Mouse (Mus musculus) thymus, adult 2 months (tissue): ENCODE data around the gene 9130023H24Rik. TPM values are rescaled to one million over a fixed set of nuclear protein-coding genes. Genes with fewer than 3 reads are reported as not detected.

ENCODE experiments used
- DNase-seq: peaks from one replicate; pipeline ENCODE4 v3.0.0; 2021
- H3K27ac ChIP-seq: fragments of 200-500 bp; 2 replicates; pipeline ENCODE4 v1.5.1; 2012; ENCODE audit warnings: low read length, control low read depth; ENCODE audit not compliant: control insufficient read depth, insufficient read depth
- H3K27me3 ChIP-seq: fragments of 200-500 bp; 2 replicates; pipeline ENCODE4 v1.6.1; 2012; ENCODE audit warnings: mild to moderate bottlenecking, low read length, moderate library complexity, mixed read lengths; ENCODE audit not compliant: control insufficient read depth, insufficient read depth
- H3K36me3 ChIP-seq: fragments of 200-500 bp; 2 replicates; pipeline ENCODE4 v1.6.1; 2012; ENCODE audit warnings: mild to moderate bottlenecking, low read length, moderate library complexity; ENCODE audit not compliant: control insufficient read depth, insufficient read depth
- H3K4me1 ChIP-seq: fragments of 200-500 bp; replicated peaks from 2 replicates; pipeline ENCODE4 v1.6.1; 2012; ENCODE audit warnings: low read length; ENCODE audit not compliant: control insufficient read depth, insufficient read depth
- H3K4me3 ChIP-seq: fragments of 200-500 bp; 2 replicates; pipeline ENCODE4 v1.5.1; 2012; ENCODE audit warnings: mild to moderate bottlenecking, low read length, control low read depth, moderate library complexity; ENCODE audit not compliant: control insufficient read depth, insufficient read depth
- CTCF ChIP-seq: fragments of 200-500 bp; IDR thresholded peaks from 2 replicates; pipeline ENCODE4 v1.5.1; 2012; ENCODE audit warnings: mild to moderate bottlenecking, control low read depth, low read length, moderate library complexity, borderline replicate concordance; ENCODE audit not compliant: control insufficient read depth, poor library complexity, insufficient read depth; ENCODE audit errors: extremely low read depth
- POLR2A ChIP-seq: fragments of 200-500 bp; IDR thresholded peaks from 2 replicates; pipeline ENCODE4 v1.6.1; 2012; ENCODE audit warnings: mild to moderate bottlenecking, low read length, control low read depth, moderate library complexity; ENCODE audit not compliant: control insufficient read depth, poor library complexity, insufficient read depth; ENCODE audit errors: extremely low read depth
- WGBS: fragments of 180-500 bp; shearing (Covaris S2); methylation state at CpG from one replicate; pipeline ENCODE4 v1.1.7; 2018; 5-methylcytosine and 5-hydroxymethylcytosine counted together
- polyA plus RNA-seq: library from polyadenylated mRNA; depleted of rRNA; stranded (reverse); fragments of >200 nt; gene quantifications from 2 replicates; pipeline ENCODE4 v1.2.3, GENCODE M21; 2012; rRNA removed

The 9130023H24Rik gene
- 2.4 and 2.5 TPM in 2 replicates for polyA plus RNA-seq

GRCm38 (mm10) chr7:128237927-128238778 lies at the start of gene 9130023H24Rik:
Gene 9130023H24Rik, minus strand, starts transcription at chr7:128238031.
- TF ChIP-seq CTCF (peak; percentile 56; the same call in 1 of the 2 replicates), POLR2A (peak; percentile 45)
- H3K27me3 ChIP-seq = no peaks in the 10 kb centered on the region
- H3K27ac ChIP-seq = peak within 1 kb of the TSS; percentile 93
- peak within 1 kb of the TSS; percentile 88 for H3K4me3 ChIP-seq
- under 1% methylated on average over 72 of the region's 72 CpGs for WGBS
- DNase-seq = peak; percentile 100
- H3K36me3 ChIP-seq = peaks cover 22% of the 10 kb centered on the region
- H3K4me1 ChIP-seq = peaks cover 9% of the 10 kb centered on the region

- Histone ChIP-seq H3K27me3 (no peaks in the 10 kb centered on the region), H3K27ac (no peak overlapping the region), H3K36me3 (peaks cover 6% of the 10 kb centered on the region), H3K4me3 (no peak overlapping the region), H3K4me1 (no peaks in the 10 kb centered on the region)
- WGBS = 94% methylated on average over 8 of the region's 8 CpGs
- no peak for DNase-seq
- TF ChIP-seq POLR2A = no peak
- TF ChIP-seq CTCF = no peak
Measured at GRCm38 (mm10) chr7:128285060-128285459, 47.2 kb upstream of the 9130023H24Rik start.

DNA sequence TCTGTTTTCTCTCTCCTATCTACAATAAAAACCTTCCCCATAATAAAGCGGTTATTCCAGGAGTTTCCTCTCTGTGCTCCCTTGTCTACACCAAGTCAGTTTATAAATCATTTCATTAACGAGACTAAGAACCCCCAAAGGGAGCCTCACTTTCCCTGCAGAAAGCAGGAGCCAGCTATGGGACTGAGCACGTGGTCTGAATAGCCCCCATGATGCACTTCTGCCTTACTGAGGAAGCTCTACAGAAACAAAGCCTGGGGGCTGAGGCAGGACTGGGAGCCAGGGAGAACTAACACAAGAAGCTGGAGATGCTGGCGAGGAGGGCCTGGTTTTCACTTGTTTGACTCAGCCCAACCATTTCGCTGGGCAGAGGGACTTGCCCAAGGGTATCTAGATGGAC lies 46.2 kb upstream of the 9130023H24Rik start:
- Histone ChIP-seq H3K36me3 (peaks cover 6% of the 10 kb centered on the region), H3K4me1 (no peaks in the 10 kb centered on the region), H3K4me3 (no peak overlapping the region), H3K27ac (no peak overlapping the region), H3K27me3 (no peaks in the 10 kb centered on the region)
- TF ChIP-seq CTCF (no peak), POLR2A (no peak)
- WGBS = 97% methylated on average over 5 of the region's 5 CpGs
- no peak for DNase-seq

DNA sequence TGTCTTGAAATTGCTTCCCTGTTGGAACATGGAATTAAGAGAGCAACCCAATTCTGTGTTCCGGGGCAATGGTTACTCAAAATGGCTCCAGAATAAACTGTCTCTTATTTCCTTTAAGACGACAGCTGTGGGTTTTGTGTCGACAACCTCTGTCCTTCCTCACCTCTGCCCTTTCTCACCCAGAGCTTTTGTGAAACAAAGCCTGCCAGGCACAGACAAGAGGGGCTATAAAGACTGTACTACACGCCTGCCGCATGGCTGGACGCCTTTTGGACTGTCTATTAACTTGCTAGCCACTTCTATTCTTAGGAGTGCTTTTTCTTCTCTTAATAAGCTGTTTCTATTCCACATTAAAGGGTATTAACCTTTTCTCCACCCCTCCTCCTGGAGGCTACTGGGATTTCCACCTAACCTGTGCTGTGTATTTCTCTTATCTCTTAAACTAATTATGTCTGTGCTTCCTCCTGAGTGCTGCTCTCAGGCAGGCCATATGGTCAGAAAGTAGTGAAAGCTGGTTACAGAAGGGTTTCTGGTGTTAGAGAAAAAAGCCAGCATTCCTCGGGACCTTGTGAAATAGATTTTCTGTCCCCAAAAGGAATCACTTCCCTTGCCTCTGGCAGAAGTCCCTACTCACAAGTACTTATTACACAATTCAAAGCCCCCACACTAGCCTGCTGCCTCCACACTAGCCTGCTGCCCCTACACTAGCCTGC lies 44.9 kb upstream of the 9130023H24Rik start:
- WGBS = 94% methylated on average over 7 of the region's 7 CpGs
- DNase-seq = no peak
- Histone ChIP-seq H3K27ac (no peak overlapping the region), H3K27me3 (no peaks in the 10 kb centered on the region), H3K36me3 (peaks cover under 1% of the 10 kb centered on the region), H3K4me3 (no peak overlapping the region), H3K4me1 (no peaks in the 10 kb centered on the region)
- no peak for TF ChIP-seq CTCF
- TF ChIP-seq POLR2A = no peak

- TF ChIP-seq CTCF = no peak
- no peak for TF ChIP-seq POLR2A
- Histone ChIP-seq H3K4me1 (no peaks in the 10 kb centered on the region), H3K27me3 (no peaks in the 10 kb centered on the region), H3K4me3 (no peak overlapping the region), H3K27ac (no peak overlapping the region), H3K36me3 (no peaks in the 10 kb centered on the region; the same call in none of the 2 replicates)
- WGBS = 96% methylated on average over 11 of the region's 11 CpGs
- DNase-seq = no peak
Measured at GRCm38 (mm10) chr7:128281765-128282164, 43.9 kb upstream of the 9130023H24Rik start.

- no peak overlapping the region for H3K27ac ChIP-seq
- WGBS = 97% methylated on average over 4 of the region's 4 CpGs
- no peak for TF ChIP-seq CTCF
- TF ChIP-seq POLR2A = no peak
- no peak overlapping the region for H3K4me3 ChIP-seq
- no peak for DNase-seq
- H3K36me3 ChIP-seq = peaks cover 5% of the 10 kb centered on the region
- no peaks in the 10 kb centered on the region for H3K4me1 ChIP-seq
- no peaks in the 10 kb centered on the region for H3K27me3 ChIP-seq
Measured at GRCm38 (mm10) chr7:128279750-128280149, 41.9 kb upstream of the 9130023H24Rik start.
